Mouse (Mus musculus) liver, embryonic 14.5 days (tissue): ENCODE measurements around the gene Bnc1.

Experiments used
- CTCF ChIP-seq: IDR thresholded peaks from 2 replicates; pipeline ENCODE4 v1.5.1; 2016; ENCODE audit warnings: antibody characterized with exemption, low read depth, control low read depth
- EP300 ChIP-seq: IDR thresholded peaks from 2 replicates; pipeline ENCODE4 v1.6.1; 2016; ENCODE audit warnings: antibody characterized with exemption, low read depth

GRCm38 (mm10) chr7:81932521-81933045, 59.5 kb downstream of the Bnc1 start:
- TF ChIP-seq CTCF, result no peak
- no peak for TF ChIP-seq EP300
